Mouse (Mus musculus): ENCODE data around the gene Hdac11.

GRCm38 (mm10) chr6:91184776-91185175 lies 28.3 kb downstream of the Hdac11 start:
- TF ChIP-seq CTCF (IDR thresholded peaks at IDR 0.05; ENCODE audit: low read depth, low read length) (no peak), POLR2A (IDR thresholded peaks at IDR 0.05; ENCODE audit: insufficient read depth, low read length) (no peak)
